In genomic region chrX:101930301-101930700, GRCm38 (mm10) we compare ENCODE assay signal across 17 mouse cellular contexts.
A peak's percentile ranks its signal among the peaks of the same experiment; 100 is the strongest.
DNase-seq lines count a peak whose midpoint lies in the region; ATAC-seq lines count a peak whose summit lies in the region.
"Had no signal": no experiment of that assay in that cellular context is flagged by ENCODE, and none has a peak within 500 bp of the region (broad histone marks: within the 10 kb centered on the region; RNA-seq: fewer than 3 reads in every experiment).

No protein-coding gene starts in this region.

- peak; percentile 68 for DNase-seq in cerebellum, adult 11-12 months
- DNase-seq in thymus, postnatal 0 days (ENCODE audit: low spot score): peak; percentile 15
- DNase-seq in thymus, adult 18-20 months: no peak
- DNase-seq in cerebellum, postnatal 14 days: peak; percentile 32 to 62
- DNase-seq in thymus, postnatal 4 days: peak; percentile 21
- DNase-seq in gastrocnemius, adult 8-10 months (ENCODE audit: low spot score in 2 of 2): no peak
- DNase-seq in urinary bladder, adult 18-20 months (ENCODE audit: low spot score in 2 of 2): no peak
- DNase-seq: adrenal gland, postnatal 14 days; gastrocnemius, postnatal 14 days; heart, adult 18-20 months; kidney, adult 8-10 months had no signal

- ATAC-seq in cerebellum, adult (ENCODE audit: insufficient number of reproducible peaks, low FRiP score, low TSS enrichment): no peak; the same call in 1 of the 2 replicates
- ATAC-seq: activated CD4-positive, CD25-positive, alpha-beta regulatory T cell, adult 4 months; forebrain, embryonic 16.5 days; hindbrain, embryonic 16.5 days; inflammation-experienced regulatory T-cells, adult 6 months; intestine, postnatal 0 days had no signal

Comparison
In these comparisons a context has a peak if more than half of its experiments do, and no peak if none do; other contexts are left out.
1. DNase-seq: peak in cerebellum, adult 11-12 months (single experiment), thymus, postnatal 0 days (single experiment), cerebellum, postnatal 14 days (2 of 2) and thymus, postnatal 4 days (single experiment); none in thymus, adult 18-20 months (0 of 2), gastrocnemius, adult 8-10 months (0 of 2) and urinary bladder, adult 18-20 months (0 of 2).